In genomic region chr6:145854756-145855155, GRCm38 (mm10) we compare ENCODE assay signal across 12 mouse cellular contexts. TPM values are rescaled to one million over a fixed set of nuclear protein-coding genes. Genes with fewer than 3 reads are reported as not detected.
DNase-seq lines count a peak whose midpoint lies in the region; ATAC-seq and TF ChIP-seq lines count a peak whose summit lies in the region.
"Had no signal": no experiment of that assay in that cellular context is flagged by ENCODE, and none has a peak within 500 bp of the region (broad histone marks: within the 10 kb centered on the region; RNA-seq: fewer than 3 reads in every experiment).

No protein-coding gene starts in this region.

- H3K36me3 ChIP-seq in heart, adult 2 months (ENCODE audit: control insufficient read depth, insufficient read depth, low read length), result peaks cover 7% of the 10 kb centered on the region; the same call in 1 of the 2 replicates
- no peaks in the 10 kb centered on the region for H3K36me3 ChIP-seq in heart, embryonic 11.5 days (ENCODE audit: control insufficient read depth, insufficient read depth, low read length)
- no peaks in the 10 kb centered on the region for H3K36me3 ChIP-seq in hindbrain, embryonic 13.5 days

- H3K9me3 ChIP-seq in heart, embryonic 11.5 days (replicated peaks; ENCODE audit: control insufficient read depth, low read length), result no peaks in the 10 kb centered on the region
- H3K9me3 ChIP-seq in hindbrain, embryonic 13.5 days, result no peaks in the 10 kb centered on the region
- H3K9me3 ChIP-seq: forebrain, embryonic 13.5 days had no signal

- H3K4me3 ChIP-seq in heart, adult 2 months, result no peak overlapping the region
- H3K4me3 ChIP-seq in heart, embryonic 11.5 days (ENCODE audit: low read depth, low read length), result no peak overlapping the region
- H3K4me3 ChIP-seq in cortical plate, adult 2 months (ENCODE audit: insufficient read depth, low read length), result no peak overlapping the region
- H3K4me3 ChIP-seq in hindbrain, embryonic 13.5 days, result no peak overlapping the region

- no peaks in the 10 kb centered on the region for H3K27me3 ChIP-seq in heart, adult 2 months (ENCODE audit: control insufficient read depth, insufficient read depth, low read length)
- H3K27me3 ChIP-seq in heart, embryonic 11.5 days (ENCODE audit: control insufficient read depth, insufficient read depth, low read length), result no peaks in the 10 kb centered on the region
- H3K27me3 ChIP-seq in hindbrain, embryonic 13.5 days, result peaks cover 11% of the 10 kb centered on the region
- H3K27me3 ChIP-seq: forebrain, embryonic 13.5 days had no signal

- H3K79me2 ChIP-seq in heart, adult 2 months (replicated peaks; ENCODE audit: control insufficient read depth, insufficient read depth, low read length), result 0 out of 2 replicates have a peak, but pooled peaks cover 1% of the 10 kb centered on the region

- no peak overlapping the region; the same call in 1 of the 2 replicates for H3K4me2 ChIP-seq in heart, embryonic 11.5 days
- H3K4me2 ChIP-seq in hindbrain, embryonic 13.5 days, result no peak overlapping the region

- peak overlapping the region; percentile 30; the same call in 1 of the 2 replicates for H3K9ac ChIP-seq in heart, adult 2 months (ENCODE audit: low read depth, low read length)
- no peak overlapping the region for H3K9ac ChIP-seq in heart, embryonic 11.5 days (ENCODE audit: low read depth, low read length)
- 0 out of 2 replicates have a peak overlapping the region, but pooled peaks have one; percentile 40 for H3K9ac ChIP-seq in hindbrain, embryonic 13.5 days
- H3K9ac ChIP-seq: liver, embryonic 14.5 days had no signal

- no peak for TF ChIP-seq POLR2A in heart, adult 2 months (IDR thresholded peaks at IDR 0.05; ENCODE audit: insufficient read depth, low read depth, low read length)
- no peak for TF ChIP-seq POLR2A in cortical plate, adult 2 months (IDR thresholded peaks at IDR 0.05; ENCODE audit: extremely low read depth, insufficient read depth, low read length)

- 60% methylated on average over 5 of the region's 5 CpGs for WGBS in heart, adult 2 months
- WGBS in heart, embryonic 11.5 days (ENCODE audit: insufficient replicate concordance), result 39% methylated on average over 5 of the region's 5 CpGs
- 62% methylated on average over 5 of the region's 5 CpGs for WGBS in hindbrain, embryonic 13.5 days

- TF ChIP-seq EP300 in heart, adult 2 months (IDR thresholded peaks at IDR 0.05; ENCODE audit: insufficient read depth, low read depth, low read length), result 0 out of 2 replicates have a peak, but pooled peaks have one; percentile 56

- intact Hi-C loops in heart, adult 2 months (cut with DNase I), result loop anchor here (2.0 kb wide), 1 partner anchor 416 kb away; no protein-coding TSS in a partner anchor
- intact Hi-C loops in left cerebral cortex, postnatal 4 days (cut with DNase I), result no loop called here

- peak overlapping the region; percentile 20 for H3K27ac ChIP-seq in heart, adult 2 months
- H3K27ac ChIP-seq in heart, embryonic 11.5 days (ENCODE audit: low read depth, low read length), result no peak overlapping the region; the same call in 1 of the 2 replicates
- H3K27ac ChIP-seq in cortical plate, adult 2 months (ENCODE audit: insufficient read depth, low read length), result peak overlapping the region; percentile 72
- H3K27ac ChIP-seq in hindbrain, embryonic 13.5 days, result no peak overlapping the region
- H3K27ac ChIP-seq: forebrain, embryonic 13.5 days; liver, embryonic 14.5 days had no signal

- no peak for ATAC-seq in heart, embryonic 11.5 days (replicated peaks; ENCODE audit: insufficient number of reproducible peaks, low FRiP score, low TSS enrichment)
- no peak for ATAC-seq in hindbrain, embryonic 13.5 days (ENCODE audit: low FRiP score)

- H3K4me1 ChIP-seq in heart, adult 2 months (ENCODE audit: control insufficient read depth, insufficient read depth, low read length), result peaks cover 11% of the 10 kb centered on the region
- peaks cover 26% of the 10 kb centered on the region for H3K4me1 ChIP-seq in heart, embryonic 11.5 days (ENCODE audit: control insufficient read depth, insufficient read depth, low read length)
- H3K4me1 ChIP-seq in cortical plate, adult 2 months (ENCODE audit: control insufficient read depth, insufficient read depth, low read length), result peaks cover 7% of the 10 kb centered on the region
- H3K4me1 ChIP-seq in hindbrain, embryonic 13.5 days (replicated peaks), result peaks cover 18% of the 10 kb centered on the region

- TF ChIP-seq CTCF in heart, adult 2 months (IDR thresholded peaks at IDR 0.05), result no peak
- TF ChIP-seq CTCF in cortical plate, adult 2 months (IDR thresholded peaks at IDR 0.05; ENCODE audit: extremely low read depth, insufficient read depth, low read length), result no peak

- DNase-seq in heart, adult 2 months, result peak in 1 of 2 experiments; percentile 46
- DNase-seq in NIH3T3 (ENCODE audit: low read depth), result peak; percentile 42
- no peak for DNase-seq in urinary bladder, postnatal 36 days (ENCODE audit: low spot score in 2 of 2)
- no peak for DNase-seq in left cerebral cortex, postnatal 4 days
- DNase-seq: embryo, embryonic 11 days; kidney, postnatal 14 days; lung, postnatal 36 days had no signal

RNA-seq across cellular contexts. Expression of gene Bhlhe41, which starts 10.6 kb away (rescaled TPM):
- total RNA-seq in heart, adult 2 months (2021), result 10 to 100 TPM; 10.4 to 32.3 TPM
- polyA plus RNA-seq in heart, adult 2 months (2012; rRNA removed), result 4.7 and 4.9 TPM in 2 replicates
- 7.6 and 8.5 TPM in 2 replicates for polyA plus RNA-seq in heart, embryonic 11.5 days (2014; fragmentation: Nextera tagmentation; extraction: Ambion mirVana)
- 23.5 and 26.2 TPM in 2 replicates for polyA plus RNA-seq in cortical plate, adult 2 months (2012; rRNA removed)
- polyA plus RNA-seq in hindbrain, embryonic 13.5 days (2015; fragmentation: Nextera tagmentation; extraction: Ambion mirVana), result 4.0 and 4.1 TPM in 2 replicates
- 1 to 10 TPM; 5.2 to 6.0 TPM for total RNA-seq in left cerebral cortex, postnatal 4 days (2021)

Comparison
In these comparisons a context has a peak if more than half of its experiments do, and no peak if none do; other contexts are left out.
1. H3K27ac ChIP-seq: peak in heart, adult 2 months (single experiment) and cortical plate, adult 2 months (single experiment); none in heart, embryonic 11.5 days (single experiment) and hindbrain, embryonic 13.5 days (single experiment).